Mouse (Mus musculus): ENCODE data around the gene Hhat.

DNA sequence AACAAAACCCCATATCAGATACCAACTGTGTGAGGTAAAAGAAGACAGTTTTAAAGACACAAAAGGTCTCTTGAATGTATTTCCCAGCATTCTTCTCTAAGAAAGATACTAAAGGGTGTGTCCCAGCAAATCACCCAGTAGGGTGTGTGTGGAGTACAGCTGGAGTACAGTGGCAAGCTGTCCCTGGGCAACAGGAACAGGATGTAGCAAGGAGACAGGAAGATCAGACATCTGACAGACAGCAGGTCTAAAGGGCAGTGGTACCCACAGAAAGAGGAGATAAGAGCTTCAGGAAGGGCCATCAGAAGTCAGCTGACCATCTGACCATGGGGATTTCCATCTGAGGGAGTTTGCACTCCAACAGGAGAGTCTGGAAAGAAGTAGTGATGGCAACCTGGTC, 185.7 kb downstream of the Hhat start:
- TF ChIP-seq POLR2A (IDR thresholded peaks at IDR 0.05; ENCODE audit: low read depth, low read length), result no peak
- no peak for TF ChIP-seq CTCF (IDR thresholded peaks at IDR 0.05; ENCODE audit: extremely low read depth, insufficient read depth, insufficient read length, insufficient replicate concordance)

Data from spleen, adult 2 months (tissue).